Mouse (Mus musculus) inflammation-experienced regulatory T-cells, adult 16 weeks (primary cell): ENCODE measurements around the gene Mettl21c. TPM values are rescaled to one million over a fixed set of nuclear protein-coding genes. Genes with fewer than 3 reads are reported as not detected.

Experiments
- polyA plus RNA-seq: library from polyadenylated mRNA; unstranded; fragments of 100-300 nt; shearing (Covaris generic); gene quantifications from one replicate; pipeline ENCODE4 v1.2.1, GENCODE M21; 2017

Gene Mettl21c
- polyA plus RNA-seq, result 0.41 TPM

GRCm38 (mm10) chr1:44019934-44020333 lies at the start of gene Mettl21c:
Mettl21c (minus strand) TSS chr1:44020034.

DNA sequence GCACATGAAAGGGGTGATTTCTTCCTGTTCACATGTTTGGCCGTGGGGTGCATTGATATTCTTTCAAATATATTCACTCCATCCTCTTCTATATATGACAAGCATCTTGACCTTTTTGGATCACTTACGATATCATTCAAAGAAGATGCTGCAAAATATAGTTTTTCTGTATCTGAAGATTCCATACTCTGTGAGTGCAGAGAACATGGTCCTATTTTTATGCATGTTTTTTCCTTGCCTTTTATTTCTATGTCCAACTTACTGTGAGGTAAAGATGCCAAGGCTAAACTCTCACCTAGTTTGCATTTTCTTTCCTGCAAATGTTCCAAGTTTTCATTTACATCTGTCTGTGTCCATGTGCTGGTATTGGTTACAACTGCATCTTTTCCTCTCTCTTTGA lies 42.0 kb upstream of the Mettl21c start, which contains the start of gene Gm8251:
Gm8251 (minus strand) TSS at position 101 of the 400 bp plus-strand sequence.

Other genes with a start within 250 kb of the Mettl21c start
- 14.3 TPM for gene Uxs1, start 192.2 kb downstream of the Mettl21c start, polyA plus RNA-seq
- gene Tpp2, start 86.4 kb downstream of the Mettl21c start, polyA plus RNA-seq, result 198 TPM
- gene Gm8251, start 41.9 kb upstream of the Mettl21c start, polyA plus RNA-seq, result 0.17 TPM
- gene Tex30, start 82.4 kb upstream of the Mettl21c start, polyA plus RNA-seq, result 53.6 TPM
- gene Kdelc1, start 98.8 kb upstream of the Mettl21c start, polyA plus RNA-seq, result 22.9 TPM
- gene Bivm, start 98.9 kb upstream of the Mettl21c start, polyA plus RNA-seq, result 18.1 TPM
- gene Ercc5, start 127.7 kb upstream of the Mettl21c start, polyA plus RNA-seq, result 28.5 TPM
- gene Mettl21e, start 198.9 kb upstream of the Mettl21c start, polyA plus RNA-seq, result not detected